Mouse (Mus musculus) right cerebral cortex, postnatal 36 days (tissue): ENCODE measurements around the gene Kdm2a.

ENCODE experiments used
- DNase-seq, 2 experiments: peaks; one replicate each; pipeline ENCODE4 v3.0.0; 2022; ENCODE audit warnings: low spot score in 2 of 2, mixed read lengths in 1 of 2

Kdm2a gene

GRCm38 (mm10) chr19:4397798-4398629 is at the start of gene Kdm2a:
TSS of gene Kdm2a (minus strand) at chr19:4398285.
- DNase-seq = peak; percentile 11 to 23

DNA sequence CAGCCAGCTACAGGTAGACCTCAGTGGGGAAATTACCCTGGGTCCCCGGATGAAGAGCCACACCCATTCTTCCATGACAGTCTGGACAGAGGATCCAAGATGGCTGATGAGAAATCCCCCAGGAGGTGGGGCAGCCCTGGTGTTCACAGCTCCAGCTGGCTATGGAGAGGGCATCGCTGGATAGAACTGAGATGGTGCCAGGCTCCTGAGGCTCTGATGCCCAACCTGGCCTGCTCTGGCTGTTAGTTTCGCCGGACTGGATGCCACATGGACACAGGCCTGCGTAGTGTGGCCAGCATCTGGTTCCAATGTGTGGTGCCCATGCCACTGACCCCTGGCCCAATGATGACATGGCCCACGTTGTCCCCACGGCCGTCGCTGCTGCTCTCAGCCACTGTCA is 49.4 kb upstream of the Kdm2a start:
- DNase-seq = no peak

DNA sequence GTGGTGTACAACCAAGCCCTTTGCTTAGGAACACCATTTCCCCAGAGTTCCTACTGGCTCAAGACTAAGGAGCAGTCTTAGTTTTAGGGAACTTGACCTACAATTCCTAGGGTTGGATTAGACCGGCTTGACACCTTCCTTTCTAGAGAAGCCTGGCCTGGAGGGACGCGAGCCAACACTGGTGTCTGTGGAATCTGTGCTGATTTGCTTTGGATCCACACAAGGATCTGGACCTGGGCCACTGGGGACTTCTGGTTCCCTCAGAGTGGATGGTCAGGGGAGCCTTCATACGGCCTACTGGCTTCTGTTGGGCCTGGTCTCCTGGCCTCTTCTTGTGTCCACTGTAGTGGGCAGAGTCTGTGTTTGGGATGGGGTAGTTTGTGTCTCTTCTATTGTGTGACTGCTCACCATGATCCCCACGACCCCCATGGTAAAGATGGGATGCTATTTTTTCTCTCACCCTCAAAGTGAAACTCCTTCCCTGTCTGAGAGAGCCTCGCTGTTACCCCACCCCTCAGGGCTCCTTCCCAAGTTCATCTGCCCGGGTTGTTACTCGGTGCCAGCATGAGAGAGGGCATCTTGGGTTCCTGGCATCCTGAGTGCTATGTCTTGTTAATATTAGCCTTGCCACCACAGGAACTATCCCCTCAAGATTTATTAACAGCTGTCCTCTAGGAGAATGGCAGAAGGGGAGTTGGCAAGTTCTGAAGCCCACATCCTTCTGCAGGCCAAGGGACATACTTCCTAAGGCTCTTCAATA is 48.8 kb upstream of the Kdm2a start:
- no peak for DNase-seq

- peak in 1 of 2 experiments; percentile 60 for DNase-seq
Observed at GRCm38 (mm10) chr19:4442408-4442807, 44.3 kb upstream of the Kdm2a start.

DNA sequence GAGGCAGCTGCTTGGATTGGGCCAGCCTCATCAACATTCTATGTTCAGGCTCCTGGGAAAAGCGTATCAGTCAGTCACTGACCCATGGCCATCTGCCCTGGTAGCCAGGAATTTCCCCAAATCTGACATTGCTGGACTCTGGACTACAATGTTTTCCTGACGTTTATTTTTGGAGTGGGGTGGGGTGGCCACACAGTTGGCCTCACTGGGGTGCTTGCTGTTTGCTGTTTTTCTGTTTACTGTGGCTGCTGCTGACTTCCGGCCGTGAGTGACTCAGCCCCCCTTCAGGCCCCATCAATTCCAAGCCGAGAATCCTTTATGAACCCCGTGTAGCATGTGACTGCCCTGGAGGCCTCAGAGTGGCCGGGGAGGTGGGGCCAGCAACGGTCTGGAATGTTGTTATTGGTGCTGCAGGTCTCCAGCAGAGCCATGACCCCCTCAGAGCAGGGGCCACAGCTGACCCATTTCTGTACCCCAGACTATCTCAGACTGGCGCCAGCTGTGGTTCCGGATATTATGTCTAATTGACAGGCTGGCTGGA is 43.6 kb upstream of the Kdm2a start:
- DNase-seq = no peak

DNA sequence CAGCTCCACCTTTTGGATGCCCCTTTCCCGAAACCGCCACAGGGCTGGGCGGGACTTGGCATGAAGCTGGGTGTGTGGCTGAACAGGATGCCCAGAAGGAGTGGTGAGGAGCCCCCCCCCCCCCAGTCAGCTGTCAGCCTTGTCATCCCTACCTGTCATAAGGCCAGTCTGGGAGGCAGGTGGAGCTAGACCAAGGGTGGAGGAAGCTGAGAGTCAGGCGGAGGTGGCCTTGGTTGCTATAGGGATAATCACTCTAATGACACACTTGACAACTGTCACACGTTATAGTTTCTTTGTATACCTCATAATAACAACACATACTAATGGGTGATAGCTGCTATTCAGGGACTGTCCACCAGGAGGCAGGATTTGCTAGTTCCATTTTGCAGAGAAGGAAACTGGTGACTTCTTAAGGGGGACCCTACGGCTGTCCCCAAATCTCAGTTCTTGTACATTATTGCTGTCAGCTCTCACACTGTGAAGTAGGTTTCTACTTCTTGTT is 43.1 kb upstream of the Kdm2a start:
- no peak for DNase-seq

GRCm38 (mm10) chr19:4440222-4440621 is 42.1 kb upstream of the Kdm2a start:
- no peak for DNase-seq

DNA sequence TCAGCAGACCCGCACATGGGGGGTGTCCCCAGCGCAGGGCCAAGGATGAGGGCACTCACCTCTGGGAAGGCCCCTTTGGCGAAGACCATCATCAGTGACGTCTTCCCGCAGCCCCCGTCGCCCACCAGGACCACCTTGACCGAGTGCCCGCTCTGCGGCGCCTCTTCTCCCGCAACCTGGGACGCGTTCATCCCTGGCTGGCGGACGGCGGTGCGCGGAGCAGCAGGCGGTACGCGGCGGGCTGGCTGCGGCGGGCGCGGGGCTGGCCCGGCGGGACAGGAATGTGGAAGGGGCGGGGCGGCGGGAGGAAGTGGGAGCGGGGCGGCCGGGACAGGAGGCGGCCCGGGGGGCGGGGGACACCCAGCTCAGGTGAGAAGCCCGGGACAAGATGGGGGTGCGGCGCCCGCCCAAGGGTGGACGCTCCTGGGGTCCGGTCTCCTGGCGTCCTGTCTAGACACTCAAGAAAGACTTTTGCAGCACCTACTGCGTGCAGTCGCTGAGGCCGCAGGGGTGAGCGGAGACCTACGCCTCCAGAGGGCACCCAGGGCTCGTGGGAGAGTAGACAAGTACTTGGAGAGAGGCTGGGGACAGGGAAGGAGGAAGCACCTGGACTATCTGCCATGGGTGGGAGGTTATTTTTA is 41.2 kb upstream of the Kdm2a start, which contains the start of gene Rhod:
TSS of gene Rhod (minus strand) at position 272 of the 641 bp plus-strand sequence.
- DNase-seq = no peak

DNA sequence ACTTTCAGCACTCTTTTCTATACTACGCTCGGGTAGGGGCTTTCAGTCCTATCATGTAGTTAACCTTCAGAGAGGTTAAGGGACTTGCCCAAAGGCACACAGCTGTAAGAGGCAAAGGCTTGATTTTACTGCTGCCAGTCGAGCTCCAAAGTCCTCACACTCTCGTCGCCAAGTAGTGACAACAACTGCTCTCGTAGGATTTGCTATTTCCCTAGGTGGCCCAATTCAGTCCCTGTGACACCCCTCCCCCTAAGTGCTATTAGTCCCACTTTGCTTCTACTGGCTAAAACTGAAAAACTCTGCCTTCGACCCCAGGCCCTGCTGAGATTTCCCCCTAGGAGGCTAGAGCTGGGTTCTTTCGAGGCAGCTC is 40.7 kb upstream of the Kdm2a start:
- no peak for DNase-seq

GRCm38 (mm10) chr19:4437886-4438285 is 39.8 kb upstream of the Kdm2a start:
- no peak for DNase-seq

- DNase-seq = no peak
Observed at GRCm38 (mm10) chr19:4436254-4436653, 38.2 kb upstream of the Kdm2a start.

- DNase-seq = no peak
Observed at GRCm38 (mm10) chr19:4434999-4435398, 36.9 kb upstream of the Kdm2a start.

GRCm38 (mm10) chr19:4433756-4434155 is 35.7 kb upstream of the Kdm2a start:
- no peak for DNase-seq

DNA sequence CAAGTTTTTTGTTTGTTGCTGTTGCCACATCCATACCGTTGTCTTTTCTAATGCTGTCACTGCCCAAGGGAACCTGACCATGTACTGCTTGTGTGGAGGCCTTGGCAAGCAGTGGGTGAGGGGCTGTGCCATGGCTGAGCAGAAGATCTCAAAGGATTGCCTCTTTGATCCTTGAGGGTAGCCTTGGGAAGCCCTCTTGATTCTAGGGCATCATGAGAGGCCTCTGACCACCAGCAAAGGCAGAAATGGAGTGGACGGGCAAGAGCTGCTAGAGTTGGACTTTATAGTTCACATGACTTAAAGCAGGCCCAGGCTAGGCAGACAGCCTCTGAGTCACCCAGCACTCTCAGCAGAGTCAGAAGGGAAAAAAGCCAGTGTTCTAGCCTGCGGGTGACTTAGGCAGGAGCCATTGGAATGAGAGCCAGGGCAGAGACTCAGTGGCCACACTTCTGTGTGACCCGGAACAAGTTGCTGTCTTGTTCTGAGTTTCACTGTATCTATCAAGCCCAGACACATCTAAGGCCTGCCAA is 32.1 kb upstream of the Kdm2a start:
- DNase-seq = no peak

DNA sequence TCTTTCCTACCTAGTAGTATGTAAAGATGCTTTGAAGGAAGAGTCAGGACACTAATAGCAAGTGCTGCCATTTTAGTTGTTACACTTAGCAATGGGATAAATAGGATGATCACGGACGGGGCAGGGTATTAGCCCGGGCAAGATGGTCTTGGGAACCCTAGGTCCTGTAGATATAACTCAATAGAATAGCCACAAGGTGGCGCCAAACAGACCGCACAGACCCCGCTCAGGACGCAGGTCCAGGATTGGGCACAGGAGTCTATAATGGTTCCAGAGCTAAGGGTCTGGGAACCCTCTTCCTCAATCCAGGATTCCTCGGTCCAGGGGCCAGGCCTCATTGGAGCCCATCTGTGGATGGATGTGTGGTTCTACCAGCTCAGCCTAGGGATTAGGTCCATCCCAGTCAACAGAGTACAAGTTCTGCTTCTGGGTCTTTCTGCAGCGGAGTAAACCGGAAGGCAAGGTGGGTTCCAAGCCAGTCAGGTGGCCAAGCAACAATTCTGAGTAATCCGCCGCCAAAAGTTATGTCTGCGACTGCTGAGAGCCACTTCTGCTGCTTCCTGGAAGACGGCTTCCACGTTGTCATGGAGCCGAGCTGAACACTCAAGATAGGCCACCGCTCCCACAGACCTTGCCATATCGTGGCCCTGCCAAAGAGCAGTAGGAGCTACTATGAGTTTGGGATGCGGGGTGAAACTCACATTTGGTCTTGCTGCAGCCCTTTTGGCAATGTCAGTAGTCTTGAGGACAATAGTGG is 27.7 kb upstream of the Kdm2a start:
- DNase-seq = no peak

- no peak for DNase-seq
Observed at GRCm38 (mm10) chr19:4423021-4423420, 24.9 kb upstream of the Kdm2a start.

DNA sequence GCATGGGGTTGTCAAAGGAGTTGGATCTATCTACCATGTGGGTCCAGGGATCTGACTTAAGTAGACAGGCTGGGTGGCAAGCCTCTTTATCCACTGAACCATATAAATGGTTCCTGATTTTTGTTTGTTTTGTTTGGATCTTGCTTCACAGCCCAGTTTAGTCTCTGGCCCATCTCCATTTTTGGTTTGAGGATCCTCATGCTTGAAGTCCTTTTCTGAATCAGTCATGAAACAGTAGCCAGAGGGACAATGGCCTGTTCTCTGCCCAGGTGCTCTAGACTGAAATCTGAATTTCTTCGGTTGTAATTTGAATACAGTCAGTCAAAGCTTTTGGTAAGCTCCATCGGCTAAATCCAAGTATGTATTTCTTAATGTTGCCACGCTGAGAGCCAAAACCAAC is 24.5 kb upstream of the Kdm2a start:
- no peak for DNase-seq

- no peak for DNase-seq
Observed at GRCm38 (mm10) chr19:4420153-4420910, 22.2 kb upstream of the Kdm2a start.

GRCm38 (mm10) chr19:4419711-4420110 is 21.6 kb upstream of the Kdm2a start:
- no peak for DNase-seq

DNA sequence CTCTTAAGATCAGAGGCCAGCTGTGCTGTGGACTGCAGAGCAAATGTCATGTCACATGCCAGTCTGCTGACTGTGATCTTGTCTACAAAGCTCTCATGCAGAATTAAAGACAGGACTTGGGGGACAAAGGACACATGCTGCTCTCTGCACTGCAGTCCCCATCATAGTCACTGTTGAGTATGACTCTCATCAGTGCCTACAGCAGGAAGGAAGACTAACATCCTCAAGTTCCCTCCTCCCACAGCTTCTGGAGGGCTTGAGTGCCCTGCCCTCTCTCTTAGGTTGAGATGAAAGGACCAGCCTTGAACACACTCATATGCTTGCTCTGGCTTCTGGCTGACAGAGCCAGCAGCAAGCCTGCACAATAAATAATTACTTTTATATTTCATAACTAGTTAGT is 19.6 kb upstream of the Kdm2a start:
- DNase-seq = no peak
